Mouse (Mus musculus): ENCODE results near the gene Mccc2. TPM values are rescaled to one million over a fixed set of nuclear protein-coding genes. Genes with fewer than 3 reads are reported as not detected.
A peak's percentile ranks its signal among the peaks of the same experiment; 100 is the strongest.

Gene Mccc2
- polyA plus RNA-seq, 1 experiment = 23.6 TPM

- DNase-seq (ENCODE audit: extremely low spot score in 1 of 2, low spot score in 1 of 2) = peak in 1 of 2 experiments; percentile 45
Observed at GRCm38 (mm10) chr13:99940601-99941000, 74.8 kb downstream of the Mccc2 start.

- DNase-seq (ENCODE audit: extremely low spot score in 1 of 2, low spot score in 1 of 2) = no peak
Observed at GRCm38 (mm10) chr13:99939320-99939671, 76.1 kb downstream of the Mccc2 start.

- no peak for DNase-seq (ENCODE audit: extremely low spot score in 1 of 2, low spot score in 1 of 2)
Observed at GRCm38 (mm10) chr13:99938606-99939319, 76.7 kb downstream of the Mccc2 start.

- no peak for DNase-seq (ENCODE audit: extremely low spot score in 1 of 2, low spot score in 1 of 2)
Observed at GRCm38 (mm10) chr13:99937741-99938140, 77.7 kb downstream of the Mccc2 start.

- DNase-seq (ENCODE audit: extremely low spot score in 1 of 2, low spot score in 1 of 2) = no peak
Observed at GRCm38 (mm10) chr13:99932406-99932805, 83.0 kb downstream of the Mccc2 start.

- no peak for DNase-seq (ENCODE audit: extremely low spot score in 1 of 2, low spot score in 1 of 2)
Observed at GRCm38 (mm10) chr13:99931502-99931901, 83.9 kb downstream of the Mccc2 start.

GRCm38 (mm10) chr13:99926249-99926648, 89.2 kb downstream of the Mccc2 start:
- no peak for DNase-seq (ENCODE audit: extremely low spot score in 1 of 2, low spot score in 1 of 2)

- DNase-seq (ENCODE audit: extremely low spot score in 1 of 2, low spot score in 1 of 2) = no peak
Observed at GRCm38 (mm10) chr13:99915632-99916031, 99.8 kb downstream of the Mccc2 start.

GRCm38 (mm10) chr13:99900965-99901364, 114.5 kb downstream of the Mccc2 start, which contains the start of gene Cartpt:
Gene Cartpt, minus strand, starts transcription at chr13:99901091.
- DNase-seq (ENCODE audit: extremely low spot score in 1 of 2, low spot score in 1 of 2) = no peak

- DNase-seq (ENCODE audit: extremely low spot score in 1 of 2, low spot score in 1 of 2) = no peak
Observed at GRCm38 (mm10) chr13:99900557-99900892, 114.9 kb downstream of the Mccc2 start.

GRCm38 (mm10) chr13:99899670-99900556, 115.5 kb downstream of the Mccc2 start:
- no peak for DNase-seq (ENCODE audit: extremely low spot score in 1 of 2, low spot score in 1 of 2)

- no peak for DNase-seq (ENCODE audit: extremely low spot score in 1 of 2, low spot score in 1 of 2)
Observed at GRCm38 (mm10) chr13:99898816-99899215, 116.6 kb downstream of the Mccc2 start.

Other genes starting within 250 kb of the Mccc2 start
- gene Cartpt, start 114.5 kb downstream of the Mccc2 start, polyA plus RNA-seq (2012; rRNA removed) = 13.6 and 25.7 TPM in 2 replicates
- gene Bdp1, start 88.4 kb upstream of the Mccc2 start, polyA plus RNA-seq (2012; rRNA removed) = 15.8 and 16.0 TPM in 2 replicates
- gene Serf1, start 92.4 kb upstream of the Mccc2 start, polyA plus RNA-seq (2012; rRNA removed) = 38.2 and 40.1 TPM in 2 replicates
- 38.0 and 39.1 TPM in 2 replicates for gene Smn1, start 109.2 kb upstream of the Mccc2 start, polyA plus RNA-seq (2012; rRNA removed)
- gene Naip2, start 186.5 kb upstream of the Mccc2 start, polyA plus RNA-seq (2012; rRNA removed) = 0.44 and 0.56 TPM in 2 replicates
- gene Naip5, start 230.7 kb upstream of the Mccc2 start, polyA plus RNA-seq (2012; rRNA removed) = 0.95 and 1.3 TPM in 2 replicates

All from frontal cortex, adult 2 months (tissue).